8 mouse cellular contexts compared by ENCODE assay signal in the genomic region with DNA sequence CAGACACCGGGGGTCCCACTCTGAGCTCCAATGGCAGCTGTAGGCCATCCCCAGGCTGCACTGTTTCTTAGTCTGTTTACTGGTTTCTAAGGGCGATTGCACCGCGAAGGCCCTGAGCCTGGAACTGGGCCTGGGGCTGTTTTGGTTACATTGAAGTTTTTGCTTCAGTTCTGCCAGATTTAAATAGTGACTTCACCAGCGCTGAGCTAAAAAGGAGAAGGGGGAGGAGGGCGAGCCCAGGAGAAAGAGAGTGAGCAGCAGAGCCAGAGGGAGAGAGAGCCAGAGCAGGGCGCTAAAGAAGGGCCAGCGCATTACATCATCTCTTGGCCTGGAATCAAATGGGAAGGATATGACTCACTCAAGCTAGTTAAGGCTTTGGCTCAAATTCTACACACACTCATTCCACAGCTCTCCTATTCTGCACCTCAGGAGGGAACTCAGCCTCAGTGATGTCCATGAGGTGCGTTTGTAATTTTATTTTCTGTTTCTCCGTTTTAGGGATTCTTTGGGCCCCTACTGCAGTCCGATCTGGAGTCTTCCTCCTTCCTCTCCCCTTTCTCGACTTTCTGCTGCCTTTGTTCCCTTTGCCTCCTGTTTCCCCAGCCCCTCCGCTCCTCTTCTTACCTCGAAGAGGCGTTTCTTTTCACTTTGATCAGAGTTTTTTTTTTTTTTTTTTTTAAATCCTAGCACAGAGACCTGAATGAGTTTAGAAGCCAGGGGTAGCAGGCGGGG.
DNase-seq lines count a peak whose midpoint lies in the region; ATAC-seq and TF ChIP-seq lines count a peak whose summit lies in the region.

No protein-coding gene starts in this region.

- peak overlapping the region; percentile 54 for H3K9ac ChIP-seq in hindbrain, embryonic 14.5 days

- no peaks in the 10 kb centered on the region for H3K9me3 ChIP-seq in hindbrain, embryonic 14.5 days (ENCODE audit: control insufficient read depth, low read length)

- TF ChIP-seq CTCF in gastrocnemius, adult 2 months (IDR thresholded peaks at IDR 0.05), result no peak

- 7% methylated on average over 15 of the region's 16 CpGs for WGBS in hindbrain, embryonic 14.5 days

- no peaks in the 10 kb centered on the region for H3K36me3 ChIP-seq in hindbrain, embryonic 14.5 days (replicated peaks; ENCODE audit: control insufficient read depth, insufficient read depth)

- intact Hi-C loops in gastrocnemius, adult 2 months (cut with DNase I), result no loop called here

- peak; percentile 7 for DNase-seq in ZHBTc4 (ENCODE audit: low read depth, low spot score)
- DNase-seq in gastrocnemius, adult 2 months, result peak; percentile 89
- DNase-seq in hindbrain, embryonic 14.5 days (ENCODE audit: low spot score), result peak; percentile 83
- peak; percentile 87 for DNase-seq in left cerebral cortex, adult 11 months (ENCODE audit: low spot score)
- DNase-seq in lung, postnatal 14 days, result peak; percentile 89
- peak; percentile 76 for DNase-seq in ovary, postnatal 14 days (ENCODE audit: low spot score)

- peak overlapping the region; percentile 86 for H3K27ac ChIP-seq in gastrocnemius, adult 2 months
- H3K27ac ChIP-seq in hindbrain, embryonic 14.5 days, result peak overlapping the region; percentile 70

- peak overlapping the region; percentile 47 for H3K4me2 ChIP-seq in hindbrain, embryonic 14.5 days (replicated peaks)

- ATAC-seq in common myeloid progenitor, adult 5-6 weeks (replicated peaks; ENCODE audit: low read depth, poor library complexity, severe bottlenecking), result peak; percentile 90
- ATAC-seq in hindbrain, embryonic 14.5 days (ENCODE audit: low FRiP score), result peak; percentile 88
- ATAC-seq in CD4-positive, CD25-positive, alpha-beta regulatory T cell, adult 4 months, result no peak

- H3K4me3 ChIP-seq in gastrocnemius, adult 2 months, result peak overlapping the region; percentile 75
- peak overlapping the region; percentile 27 for H3K4me3 ChIP-seq in hindbrain, embryonic 14.5 days (replicated peaks; ENCODE audit: low read length)

- H3K4me1 ChIP-seq in hindbrain, embryonic 14.5 days (replicated peaks; ENCODE audit: control insufficient read depth, insufficient read depth, low read length), result peaks cover 16% of the 10 kb centered on the region

- H3K27me3 ChIP-seq in hindbrain, embryonic 14.5 days (ENCODE audit: control insufficient read depth, insufficient read depth, low read length), result no peaks in the 10 kb centered on the region

Comparison
In these comparisons a context has a peak if more than half of its experiments do, and no peak if none do; other contexts are left out.
1. DNase-seq: peak in every context shown above with its lines; median percentile 89 in gastrocnemius, adult 2 months; 89 in lung, postnatal 14 days; 87 in left cerebral cortex, adult 11 months; 83 in hindbrain, embryonic 14.5 days; 76 in ovary, postnatal 14 days; 7 in ZHBTc4.